Mouse (Mus musculus): ENCODE data around the gene Tmem132d.

DNA sequence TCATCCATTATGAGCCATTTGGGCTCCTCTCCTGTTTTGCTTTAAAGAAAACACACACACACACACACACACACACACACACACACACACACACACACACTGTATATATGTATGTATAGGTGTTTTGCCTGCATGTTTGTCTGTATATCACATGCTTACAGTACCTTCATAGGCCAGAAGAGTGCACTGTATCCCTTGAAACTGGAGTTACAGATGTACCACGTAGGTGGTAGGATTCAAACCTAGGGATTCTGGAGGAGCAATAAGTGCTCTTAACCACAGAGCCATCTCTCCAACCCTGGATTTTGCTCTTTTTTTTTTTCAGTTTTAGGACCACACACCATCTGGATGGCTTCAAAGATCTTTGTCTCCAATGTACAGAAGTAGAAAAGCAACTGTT lies 610.9 kb downstream of the Tmem132d start:
- TF ChIP-seq CTCF (IDR thresholded peaks at IDR 0.05; ENCODE audit: low read depth) (peak; percentile 29), EP300 (IDR thresholded peaks at IDR 0.05; ENCODE audit: low read depth) (no peak)
